Mouse (Mus musculus) heart, adult 2 months (tissue): ENCODE results near the gene Zfp771.

Source experiments
- EP300 ChIP-seq: fragments of 200-500 bp; IDR thresholded peaks from 2 replicates; pipeline ENCODE4 v1.6.1; 2011; ENCODE audit warnings: low read depth, low read length, control low read depth; ENCODE audit not compliant: insufficient read depth
- POLR2A ChIP-seq: fragments of 200-500 bp; IDR thresholded peaks from 2 replicates; pipeline ENCODE4 v1.6.1; 2011; ENCODE audit warnings: mild to moderate bottlenecking, low read depth, low read length, control low read depth; ENCODE audit not compliant: insufficient read depth

GRCm38 (mm10) chr7:127207374-127208294, 36.4 kb upstream of the Zfp771 start:
- TF ChIP-seq EP300, result no peak
- no peak for TF ChIP-seq POLR2A
